Mouse (Mus musculus): ENCODE results near the gene Pik3ap1. TPM values are rescaled to one million over a fixed set of nuclear protein-coding genes. Genes with fewer than 3 reads are reported as not detected.

Gene Pik3ap1
- polyA plus RNA-seq, 1 experiment, result 0.91 TPM

GRCm38 (mm10) chr19:41388242-41388641 is 3.3 kb upstream of the Pik3ap1 start:
- no peaks in the 10 kb centered on the region; the same call in 1 of the 2 replicates for H3K4me1 ChIP-seq (ENCODE audit: control insufficient read depth, insufficient read depth, low read length)
- H3K27ac ChIP-seq (ENCODE audit: insufficient read depth, low read length), result no peak overlapping the region
- H3K4me3 ChIP-seq (ENCODE audit: insufficient read depth, low read length), result no peak overlapping the region
- no peak for TF ChIP-seq CTCF (IDR thresholded peaks at IDR 0.05; ENCODE audit: borderline replicate concordance, insufficient read depth, low read length)

GRCm38 (mm10) chr19:41387262-41387661 is 2.4 kb upstream of the Pik3ap1 start:
- TF ChIP-seq CTCF (IDR thresholded peaks at IDR 0.05; ENCODE audit: borderline replicate concordance, insufficient read depth, low read length) (no peak), POLR2A (IDR thresholded peaks at IDR 0.05; ENCODE audit: low read depth, low read length) (no peak)
- H3K4me3 ChIP-seq (ENCODE audit: insufficient read depth, low read length), result no peak overlapping the region
- H3K27ac ChIP-seq (ENCODE audit: insufficient read depth, low read length), result no peak overlapping the region
- no peaks in the 10 kb centered on the region; the same call in 1 of the 2 replicates for H3K4me1 ChIP-seq (ENCODE audit: control insufficient read depth, insufficient read depth, low read length)

- no peak for TF ChIP-seq CTCF (IDR thresholded peaks at IDR 0.05; ENCODE audit: borderline replicate concordance, insufficient read depth, low read length)
- TF ChIP-seq POLR2A (IDR thresholded peaks at IDR 0.05; ENCODE audit: low read depth, low read length), result no peak
- H3K27ac ChIP-seq (ENCODE audit: insufficient read depth, low read length), result no peak overlapping the region
- H3K4me1 ChIP-seq (ENCODE audit: control insufficient read depth, insufficient read depth, low read length), result no peaks in the 10 kb centered on the region; the same call in 1 of the 2 replicates
- 0 out of 2 replicates have a peak overlapping the region, but pooled peaks have one; percentile 13 for H3K4me3 ChIP-seq (ENCODE audit: insufficient read depth, low read length)
Measured at GRCm38 (mm10) chr19:41384406-41384851, 473 bp downstream of the Pik3ap1 start.

- no peaks in the 10 kb centered on the region for H3K4me1 ChIP-seq (ENCODE audit: control insufficient read depth, insufficient read depth, low read length)
- no peak overlapping the region for H3K4me3 ChIP-seq (ENCODE audit: insufficient read depth, low read length)
- H3K27ac ChIP-seq (ENCODE audit: insufficient read depth, low read length), result no peak overlapping the region
- TF ChIP-seq CTCF (IDR thresholded peaks at IDR 0.05; ENCODE audit: borderline replicate concordance, insufficient read depth, low read length) (no peak), POLR2A (IDR thresholded peaks at IDR 0.05; ENCODE audit: low read depth, low read length) (no peak)
Measured at GRCm38 (mm10) chr19:41382391-41382978, 2.4 kb downstream of the Pik3ap1 start.

GRCm38 (mm10) chr19:41381581-41382239 is 3.2 kb downstream of the Pik3ap1 start:
- Histone ChIP-seq H3K4me1 (ENCODE audit: control insufficient read depth, insufficient read depth, low read length) (no peaks in the 10 kb centered on the region), H3K27ac (ENCODE audit: insufficient read depth, low read length) (no peak overlapping the region), H3K4me3 (ENCODE audit: insufficient read depth, low read length) (no peak overlapping the region)
- TF ChIP-seq CTCF (IDR thresholded peaks at IDR 0.05; ENCODE audit: borderline replicate concordance, insufficient read depth, low read length) (no peak), POLR2A (IDR thresholded peaks at IDR 0.05; ENCODE audit: low read depth, low read length) (no peak)

- TF ChIP-seq CTCF (IDR thresholded peaks at IDR 0.05; ENCODE audit: borderline replicate concordance, insufficient read depth, low read length) (no peak), POLR2A (IDR thresholded peaks at IDR 0.05; ENCODE audit: low read depth, low read length) (no peak)
- H3K4me3 ChIP-seq (ENCODE audit: insufficient read depth, low read length), result no peak overlapping the region
- no peaks in the 10 kb centered on the region for H3K4me1 ChIP-seq (ENCODE audit: control insufficient read depth, insufficient read depth, low read length)
- no peak overlapping the region for H3K27ac ChIP-seq (ENCODE audit: insufficient read depth, low read length)
Measured at GRCm38 (mm10) chr19:41379195-41379594, 5.7 kb downstream of the Pik3ap1 start.

- Histone ChIP-seq H3K4me1 (ENCODE audit: control insufficient read depth, insufficient read depth, low read length) (no peaks in the 10 kb centered on the region), H3K4me3 (ENCODE audit: insufficient read depth, low read length) (no peak overlapping the region), H3K27ac (ENCODE audit: insufficient read depth, low read length) (no peak overlapping the region)
- TF ChIP-seq POLR2A (IDR thresholded peaks at IDR 0.05; ENCODE audit: low read depth, low read length), result no peak
- no peak for TF ChIP-seq CTCF (IDR thresholded peaks at IDR 0.05; ENCODE audit: borderline replicate concordance, insufficient read depth, low read length)
Measured at GRCm38 (mm10) chr19:41375791-41376190, 9.1 kb downstream of the Pik3ap1 start.

- no peak overlapping the region for H3K27ac ChIP-seq (ENCODE audit: insufficient read depth, low read length)
- TF ChIP-seq POLR2A (IDR thresholded peaks at IDR 0.05; ENCODE audit: low read depth, low read length), result no peak
- no peak for TF ChIP-seq CTCF (IDR thresholded peaks at IDR 0.05; ENCODE audit: borderline replicate concordance, insufficient read depth, low read length)
- H3K4me3 ChIP-seq (ENCODE audit: insufficient read depth, low read length), result no peak overlapping the region
- H3K4me1 ChIP-seq (ENCODE audit: control insufficient read depth, insufficient read depth, low read length), result no peaks in the 10 kb centered on the region
Measured at GRCm38 (mm10) chr19:41375096-41375495, 9.8 kb downstream of the Pik3ap1 start.

GRCm38 (mm10) chr19:41374658-41375057 is 10.2 kb downstream of the Pik3ap1 start:
- Histone ChIP-seq H3K4me3 (ENCODE audit: insufficient read depth, low read length) (no peak overlapping the region), H3K4me1 (ENCODE audit: control insufficient read depth, insufficient read depth, low read length) (no peaks in the 10 kb centered on the region), H3K27ac (ENCODE audit: insufficient read depth, low read length) (no peak overlapping the region)
- TF ChIP-seq CTCF (IDR thresholded peaks at IDR 0.05; ENCODE audit: borderline replicate concordance, insufficient read depth, low read length), result no peak
- TF ChIP-seq POLR2A (IDR thresholded peaks at IDR 0.05; ENCODE audit: low read depth, low read length), result no peak

GRCm38 (mm10) chr19:41372322-41372721 is 12.6 kb downstream of the Pik3ap1 start:
- TF ChIP-seq POLR2A (IDR thresholded peaks at IDR 0.05; ENCODE audit: low read depth, low read length), result no peak
- no peak for TF ChIP-seq CTCF (IDR thresholded peaks at IDR 0.05; ENCODE audit: borderline replicate concordance, insufficient read depth, low read length)
- no peak overlapping the region for H3K4me3 ChIP-seq (ENCODE audit: insufficient read depth, low read length)
- no peaks in the 10 kb centered on the region for H3K4me1 ChIP-seq (ENCODE audit: control insufficient read depth, insufficient read depth, low read length)
- H3K27ac ChIP-seq (ENCODE audit: insufficient read depth, low read length), result no peak overlapping the region
